Mouse (Mus musculus) liver, postnatal 0 days (tissue): ENCODE measurements around the gene Sptlc2. TPM values are rescaled to one million over a fixed set of nuclear protein-coding genes. Genes with fewer than 3 reads are reported as not detected.

Experiments
- ATAC-seq: fragments of 200-750 bp; cut with Nextera tagmentation; 2 replicates; pipeline ENCODE4 v1.8.0; 2017; ENCODE audit warnings: mild to moderate bottlenecking, moderate library complexity
- DNase-seq: peaks from one replicate; pipeline ENCODE4 v3.0.0-alpha.2; 2016
- H3K27ac ChIP-seq: fragments of 300-500 bp; sonication (generic); 2 replicates; pipeline ENCODE4 v1.5.1; 2014; ENCODE audit warnings: antibody characterized with exemption, moderate library complexity, mild to moderate bottlenecking, low read depth
- H3K27me3 ChIP-seq: fragments of 300-500 bp; sonication (generic); 2 replicates; pipeline ENCODE4 v1.6.1; 2014; ENCODE audit warnings: low read length, control low read depth, mixed read lengths; ENCODE audit not compliant: insufficient read depth
- H3K36me3 ChIP-seq: fragments of 300-500 bp; sonication (generic); replicated peaks from 2 replicates; pipeline ENCODE4 v1.6.1; 2014; ENCODE audit warnings: mild to moderate bottlenecking, control low read depth, low read length, moderate library complexity, mixed read lengths; ENCODE audit not compliant: insufficient read depth
- H3K4me1 ChIP-seq: fragments of 300-500 bp; sonication (generic); 2 replicates; pipeline ENCODE4 v1.6.1; 2014; ENCODE audit warnings: antibody characterized with exemption, mild to moderate bottlenecking, control low read depth; ENCODE audit not compliant: insufficient read depth
- H3K4me2 ChIP-seq: fragments of 300-500 bp; sonication (generic); 2 replicates; pipeline ENCODE4 v1.6.1; 2014; ENCODE audit warnings: low read depth, mild to moderate bottlenecking, low read length, moderate library complexity, mixed read lengths
- H3K4me3 ChIP-seq: fragments of 300-500 bp; sonication (generic); 2 replicates; pipeline ENCODE4 v1.5.1; 2014; ENCODE audit warnings: low read depth, low read length
- H3K9ac ChIP-seq: fragments of 300-500 bp; sonication (generic); replicated peaks from 2 replicates; pipeline ENCODE4 v1.6.1; 2014; ENCODE audit warnings: mild to moderate bottlenecking, moderate library complexity
- H3K9me3 ChIP-seq: fragments of 300-500 bp; sonication (generic); 2 replicates; pipeline ENCODE4 v1.6.1; 2016; ENCODE audit warnings: mild to moderate bottlenecking, control low read depth, low read length, mixed read lengths
- CTCF ChIP-seq: sonication (generic); IDR thresholded peaks from 2 replicates; pipeline ENCODE4 v1.5.1; 2016; ENCODE audit warnings: antibody characterized with exemption, low read depth
- EP300 ChIP-seq: IDR thresholded peaks from 2 replicates; pipeline ENCODE4 v1.6.1; 2016; ENCODE audit warnings: antibody characterized with exemption, low read depth, mild to moderate bottlenecking
- WGBS: fragments of 180-500 bp; shearing (Covaris S2); extraction: QIAGEN DNeasy Blood & Tissue Kit; methylation state at CpG from one replicate; pipeline ENCODE4 v1.1.7; 2014; ENCODE audit not compliant: insufficient replicate concordance; 5-methylcytosine and 5-hydroxymethylcytosine counted together
- microRNA-seq: library from miRNA; unstranded; fragments of <30 nt; microRNA quantifications from one replicate; pipeline ENCODE4, GENCODE M21; 2016
- polyA plus RNA-seq: library from polyadenylated mRNA; unstranded; fragments of >200 nt; fragmentation: Nextera tagmentation; extraction: Ambion mirVana; gene quantifications from 2 replicates; pipeline ENCODE4 v1.2.1, GENCODE M21; 2015

Sptlc2 gene
- polyA plus RNA-seq, 1 experiment from 2014 or later: 39.5 TPM

DNA sequence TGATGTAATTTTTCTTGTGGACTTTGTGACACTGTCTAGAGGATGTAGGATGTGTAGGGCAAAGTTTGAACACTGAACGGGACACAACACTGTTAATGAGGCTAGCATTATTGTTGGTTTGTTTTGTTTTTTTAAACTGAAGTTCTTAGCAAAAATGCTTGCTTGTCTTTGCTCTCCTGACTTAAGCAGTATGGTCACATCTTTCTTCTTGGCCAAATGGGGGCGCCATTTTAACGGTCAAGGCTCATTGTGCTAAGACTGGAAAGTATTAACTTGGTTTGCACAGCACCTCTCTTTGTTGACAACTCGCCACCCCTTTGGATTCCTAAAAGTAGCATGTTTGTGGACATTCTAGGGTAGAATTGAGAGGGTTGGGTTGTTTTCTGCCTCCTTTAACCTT, 120.5 kb downstream of the Sptlc2 start:
- Histone ChIP-seq H3K4me1 (no peaks in the 10 kb centered on the region), H3K27me3 (no peaks in the 10 kb centered on the region), H3K9ac (peak overlapping the region; percentile 90), H3K9me3 (no peaks in the 10 kb centered on the region), H3K4me3 (peak overlapping the region; percentile 82), H3K36me3 (peaks cover 38% of the 10 kb centered on the region), H3K4me2 (peak overlapping the region; percentile 85), H3K27ac (no peak overlapping the region)
- no peak for ATAC-seq
- TF ChIP-seq EP300 (no peak), CTCF (peak; percentile 76)
- 14% methylated on average over 4 of the region's 4 CpGs for WGBS
- peak; percentile 44 for DNase-seq

DNA sequence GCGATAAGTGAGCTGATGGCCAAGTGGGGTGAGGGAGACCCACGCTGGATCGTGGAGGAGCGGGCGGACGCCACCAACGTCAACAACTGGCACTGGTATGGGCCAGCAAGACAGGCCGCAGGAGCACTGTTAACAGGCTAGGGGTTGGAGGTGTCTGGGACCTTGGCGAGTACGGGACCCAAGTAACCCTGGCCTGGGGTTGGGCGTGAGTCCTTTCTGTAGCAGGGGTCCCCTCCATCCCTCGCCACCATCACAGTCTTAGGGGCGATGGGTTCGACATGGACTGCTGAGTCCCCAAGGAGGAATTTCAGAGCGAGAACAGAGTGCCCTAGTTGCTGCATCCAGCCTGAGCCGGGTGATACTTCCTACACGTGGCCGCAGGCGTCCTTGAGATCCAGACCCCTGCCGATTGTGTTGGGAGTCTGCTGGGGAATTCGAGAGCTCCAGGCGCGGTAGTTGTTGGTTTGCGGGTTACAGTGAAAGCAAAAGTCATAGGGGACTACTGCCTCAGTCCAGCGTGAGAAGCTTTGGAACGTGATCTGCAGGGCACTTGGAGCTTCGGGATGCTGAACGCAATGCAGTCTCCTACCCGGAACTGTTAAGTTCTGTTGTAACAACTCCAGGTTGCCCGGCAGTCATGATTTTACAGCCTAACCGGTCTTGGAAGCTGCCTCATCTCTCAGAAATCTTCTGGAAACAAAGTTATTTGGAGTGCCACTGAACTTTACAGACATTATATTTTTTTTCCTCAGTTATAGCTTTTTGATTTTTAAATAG, 121.1 kb downstream of the Sptlc2 start:
- ATAC-seq: peak; percentile 43
- Histone ChIP-seq H3K9ac (peak overlapping the region; percentile 90), H3K4me3 (peak overlapping the region; percentile 82), H3K36me3 (peaks cover 31% of the 10 kb centered on the region), H3K27me3 (no peaks in the 10 kb centered on the region), H3K4me1 (no peaks in the 10 kb centered on the region), H3K27ac (peak overlapping the region; percentile 92), H3K9me3 (no peaks in the 10 kb centered on the region), H3K4me2 (peak overlapping the region; percentile 85)
- no peak for DNase-seq
- TF ChIP-seq EP300 (no peak), CTCF (no peak)
- WGBS: under 1% methylated on average over 25 of the region's 31 CpGs

DNA sequence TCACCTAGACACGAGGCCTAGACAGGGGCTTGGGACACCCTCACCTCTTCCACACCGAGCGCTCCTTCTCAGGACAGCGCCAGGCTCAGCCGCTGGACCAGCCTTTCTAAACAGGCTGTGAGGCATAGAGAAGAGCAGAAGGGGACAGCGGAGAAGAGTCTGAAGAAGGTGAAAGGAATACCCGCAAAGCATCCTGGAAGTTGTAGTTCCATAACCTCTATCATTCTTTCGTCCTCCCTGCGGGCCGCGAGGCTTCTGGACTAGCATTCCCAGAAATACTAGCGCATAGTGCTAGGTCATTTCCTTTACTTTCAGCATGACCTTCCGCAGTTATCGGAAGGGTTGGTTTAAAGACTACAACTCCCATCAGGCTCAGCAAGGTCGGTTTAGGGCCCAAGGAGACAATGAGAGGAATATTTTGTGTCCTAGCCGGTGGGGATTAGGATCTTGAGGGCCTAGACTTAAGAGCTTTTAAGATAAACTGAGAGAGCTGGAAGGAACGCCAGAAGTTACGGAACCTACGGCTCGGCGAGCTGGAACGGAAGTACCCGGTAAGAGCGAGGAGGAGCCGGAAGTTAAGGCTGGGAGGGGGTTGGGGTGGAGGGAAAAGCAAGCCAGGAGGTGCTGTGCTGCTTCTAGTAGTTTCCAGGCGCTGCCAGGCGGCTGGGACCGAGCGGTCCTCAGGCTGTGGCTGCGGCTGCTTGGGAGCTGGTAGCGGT, 121.9 kb downstream of the Sptlc2 start, which contains the start of the genes Vipas39 and Ahsa1:
TSS of gene Vipas39 (minus strand) at position 149 of the 719 bp plus-strand sequence.
TSS of gene Ahsa1 (plus strand) at position 372 of the 719 bp plus-strand sequence.
- peak within 1 kb of the TSS; percentile 90 for H3K9ac ChIP-seq
- DNase-seq (peak; percentile 89), ATAC-seq (peak; percentile 97)
- H3K27me3 ChIP-seq: no peaks in the 10 kb centered on the region
- H3K4me1 ChIP-seq: no peaks in the 10 kb centered on the region
- TF ChIP-seq CTCF: peak; percentile 60
- peak; percentile 72; the same call in 1 of the 2 replicates for TF ChIP-seq EP300
- H3K4me2 ChIP-seq: peak within 1 kb of the TSS; percentile 85
- H3K4me3 ChIP-seq: peak within 1 kb of the TSS; percentile 82
- no peaks in the 10 kb centered on the region for H3K9me3 ChIP-seq
- H3K36me3 ChIP-seq: peaks cover 24% of the 10 kb centered on the region
- under 1% methylated on average over 31 of the region's 31 CpGs for WGBS
- peak within 1 kb of the TSS; percentile 92 for H3K27ac ChIP-seq

DNA sequence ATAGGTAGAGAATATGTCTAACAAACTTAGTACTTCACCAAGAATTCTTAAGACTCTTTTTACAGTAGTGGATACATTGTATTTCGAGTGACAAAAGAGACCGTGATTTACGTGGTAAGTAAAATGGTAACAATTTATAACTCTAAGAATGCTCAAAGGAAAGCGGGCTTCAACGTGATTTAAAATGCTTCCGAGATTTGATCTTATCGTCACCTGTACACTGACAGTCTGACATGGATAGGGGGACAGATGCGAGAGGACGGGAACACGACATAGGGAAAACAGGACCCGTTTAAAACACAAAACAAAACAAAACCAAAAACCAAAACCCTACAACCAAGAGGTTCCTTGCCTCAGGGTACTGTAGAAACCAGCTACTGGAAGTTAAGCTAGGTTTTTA, 122.7 kb downstream of the Sptlc2 start:
- Histone ChIP-seq H3K4me3 (peak overlapping the region; percentile 82), H3K4me2 (peak overlapping the region; percentile 85), H3K9ac (peak overlapping the region; percentile 90), H3K36me3 (peaks cover 17% of the 10 kb centered on the region), H3K27ac (peak overlapping the region; percentile 55), H3K27me3 (no peaks in the 10 kb centered on the region), H3K4me1 (no peaks in the 10 kb centered on the region), H3K9me3 (no peaks in the 10 kb centered on the region)
- DNase-seq (no peak), ATAC-seq (no peak)
- TF ChIP-seq CTCF (no peak), EP300 (no peak)
- WGBS: 17% methylated on average over 11 of the region's 11 CpGs

DNA sequence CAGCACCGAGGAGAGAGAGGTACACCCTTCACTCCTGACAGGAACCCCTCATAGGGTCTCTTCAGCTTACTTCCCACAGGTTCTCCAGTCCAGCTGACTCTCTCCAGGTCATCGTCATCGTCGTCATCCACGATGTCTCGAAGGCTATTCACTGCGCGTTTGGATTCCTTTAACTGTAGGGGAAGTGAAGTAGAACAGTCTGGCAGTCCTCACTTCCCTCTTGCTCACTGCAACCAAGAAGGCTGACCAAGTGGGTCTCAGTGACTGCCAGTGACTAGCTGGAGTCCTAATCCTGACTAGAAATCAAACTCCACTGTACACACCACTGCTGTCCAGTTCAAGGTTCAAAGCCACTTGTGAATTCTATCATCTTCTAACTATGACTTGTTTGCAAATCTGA, 127.6 kb downstream of the Sptlc2 start:
- Histone ChIP-seq H3K36me3 (peaks cover 33% of the 10 kb centered on the region), H3K4me2 (no peak overlapping the region), H3K27me3 (no peaks in the 10 kb centered on the region), H3K9me3 (no peaks in the 10 kb centered on the region), H3K27ac (no peak overlapping the region), H3K4me3 (no peak overlapping the region), H3K9ac (no peak overlapping the region), H3K4me1 (no peaks in the 10 kb centered on the region)
- WGBS: 87% methylated on average over 8 of the region's 8 CpGs
- DNase-seq (no peak), ATAC-seq (no peak)
- TF ChIP-seq EP300 (no peak), CTCF (no peak)

DNA sequence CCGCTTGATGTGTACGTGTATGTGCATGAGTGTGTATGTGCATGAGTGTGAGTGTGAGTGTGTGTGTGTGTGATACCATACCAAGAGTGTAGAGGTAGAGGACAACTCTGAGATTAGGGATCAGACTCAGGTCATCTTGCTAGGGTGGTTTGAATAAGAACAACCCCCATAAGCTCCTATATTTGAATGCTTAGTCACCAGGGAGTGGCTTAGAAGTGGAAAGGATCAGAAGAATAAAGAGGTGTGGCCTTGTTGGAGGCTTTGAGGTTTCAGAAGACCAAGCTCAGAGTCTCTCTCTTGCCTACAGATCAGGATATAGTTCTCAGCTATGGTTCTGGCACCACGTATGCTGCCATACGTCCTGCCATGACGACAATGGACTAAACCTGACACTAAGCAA, 131.5 kb downstream of the Sptlc2 start:
- H3K9ac ChIP-seq: no peak overlapping the region

More for the DNA sequence above, 131.5 kb downstream of the Sptlc2 start:
- Histone ChIP-seq H3K27me3 (no peaks in the 10 kb centered on the region), H3K36me3 (peaks cover 59% of the 10 kb centered on the region), H3K4me3 (no peak overlapping the region), H3K27ac (no peak overlapping the region), H3K4me2 (no peak overlapping the region), H3K9me3 (no peaks in the 10 kb centered on the region), H3K4me1 (no peaks in the 10 kb centered on the region)
- 84% methylated on average over 5 of the region's 5 CpGs for WGBS
- DNase-seq: no peak
- ATAC-seq: no peak
- TF ChIP-seq CTCF: no peak
- no peak for TF ChIP-seq EP300

Small RNAs within 50 kb of the gene (microRNA-seq; reads per million reads assigned to microRNA genes)
- gene Gm47293: not detected
- 133 reads per million, percentile 46 among the genes with 10 or more reads in this experiment for gene Mir3068

Other genes with a start within 250 kb of the Sptlc2 start
- 257 and 279 TPM in 2 replicates for gene Gstz1, start 241.2 kb downstream of the Sptlc2 start, polyA plus RNA-seq
- gene Pomt2, start 240.4 kb downstream of the Sptlc2 start, polyA plus RNA-seq: 4.3 and 4.5 TPM in 2 replicates
- gene Samd15, start 188.6 kb downstream of the Sptlc2 start, polyA plus RNA-seq: 2.3 and 2.8 TPM in 2 replicates
- 0.36 and 0.42 TPM in 2 replicates for gene Tmed8, start 187.9 kb downstream of the Sptlc2 start, polyA plus RNA-seq
- 0.19 and 0.45 TPM in 2 replicates for gene Noxred1, start 149.6 kb downstream of the Sptlc2 start, polyA plus RNA-seq
- gene Vipas39, start 122.1 kb downstream of the Sptlc2 start, polyA plus RNA-seq: 8.2 and 8.9 TPM in 2 replicates
- gene Ahsa1, start 121.9 kb downstream of the Sptlc2 start, polyA plus RNA-seq: 89.4 and 91.5 TPM in 2 replicates
- gene Ism2, start 88.7 kb downstream of the Sptlc2 start, polyA plus RNA-seq: 0.08 and 0.17 TPM in 2 replicates
- gene Slirp, start 55.5 kb upstream of the Sptlc2 start, polyA plus RNA-seq: 132 and 146 TPM in 2 replicates
- gene Alkbh1, start 55.7 kb upstream of the Sptlc2 start, polyA plus RNA-seq: 10.1 and 13.1 TPM in 2 replicates
- 41.3 and 42.0 TPM in 2 replicates for gene Snw1, start 83.9 kb upstream of the Sptlc2 start, polyA plus RNA-seq
- gene Gm5788, start 106.4 kb upstream of the Sptlc2 start, polyA plus RNA-seq: not detected in 2 replicates
- gene Gm8300, start 126.0 kb upstream of the Sptlc2 start, polyA plus RNA-seq: not detected in 2 replicates
- gene Oog1, start 214.3 kb upstream of the Sptlc2 start, polyA plus RNA-seq: not detected in 2 replicates
- not detected in 2 replicates for gene Gm4027, start 230.5 kb upstream of the Sptlc2 start, polyA plus RNA-seq